Mouse (Mus musculus) forebrain, embryonic 13.5 days (tissue): ENCODE data around the gene Khnyn. TPM values are rescaled to one million over a fixed set of nuclear protein-coding genes. Genes with fewer than 3 reads are reported as not detected.

Experiments used
- ATAC-seq: fragments of 200-750 bp; cut with Nextera tagmentation; 2 replicates; pipeline ENCODE4 v1.8.0; 2017
- H3K27ac ChIP-seq: fragments of 300-500 bp; sonication (generic); 2 replicates; pipeline ENCODE4 v1.5.1; 2015; ENCODE audit warnings: inconsistent platforms, mild to moderate bottlenecking, moderate library complexity
- H3K27me3 ChIP-seq: fragments of 300-500 bp; sonication (generic); 2 replicates; pipeline ENCODE4 v1.6.1; 2015; ENCODE audit warnings: mild to moderate bottlenecking, inconsistent platforms
- H3K36me3 ChIP-seq: fragments of 300-500 bp; sonication (generic); 2 replicates; pipeline ENCODE4 v1.6.1; 2015; ENCODE audit warnings: mild to moderate bottlenecking, inconsistent platforms; ENCODE audit not compliant: poor library complexity, severe bottlenecking
- H3K4me1 ChIP-seq: fragments of 300-500 bp; sonication (generic); 2 replicates; pipeline ENCODE4 v1.6.1; 2015; ENCODE audit warnings: inconsistent platforms
- H3K4me2 ChIP-seq: fragments of 300-500 bp; sonication (generic); 2 replicates; pipeline ENCODE4 v1.6.1; 2015; ENCODE audit warnings: inconsistent platforms, mild to moderate bottlenecking, moderate library complexity
- H3K4me3 ChIP-seq: fragments of 300-500 bp; sonication (generic); 2 replicates; pipeline ENCODE4 v1.5.1; 2015; ENCODE audit warnings: mild to moderate bottlenecking, inconsistent platforms
- H3K9ac ChIP-seq: fragments of 300-500 bp; sonication (generic); 2 replicates; pipeline ENCODE4 v1.6.1; 2015; ENCODE audit warnings: mild to moderate bottlenecking, inconsistent platforms
- H3K9me3 ChIP-seq: fragments of 300-500 bp; sonication (generic); replicated peaks from 2 replicates; pipeline ENCODE4 v1.6.1; 2016; ENCODE audit warnings: inconsistent platforms
- WGBS: fragments of 180-500 bp; shearing (Covaris S2); methylation state at CpG from one replicate; pipeline ENCODE4 v1.1.7; 2015; 5-methylcytosine and 5-hydroxymethylcytosine counted together
- polyA plus RNA-seq: library from polyadenylated mRNA; unstranded; fragments of >200 nt; fragmentation: Nextera tagmentation; extraction: Ambion mirVana; gene quantifications from 2 replicates; pipeline ENCODE4 v1.2.1, GENCODE M21; 2015

Khnyn gene
- polyA plus RNA-seq, 1 experiment from 2014 or later, result 9.6 TPM

DNA sequence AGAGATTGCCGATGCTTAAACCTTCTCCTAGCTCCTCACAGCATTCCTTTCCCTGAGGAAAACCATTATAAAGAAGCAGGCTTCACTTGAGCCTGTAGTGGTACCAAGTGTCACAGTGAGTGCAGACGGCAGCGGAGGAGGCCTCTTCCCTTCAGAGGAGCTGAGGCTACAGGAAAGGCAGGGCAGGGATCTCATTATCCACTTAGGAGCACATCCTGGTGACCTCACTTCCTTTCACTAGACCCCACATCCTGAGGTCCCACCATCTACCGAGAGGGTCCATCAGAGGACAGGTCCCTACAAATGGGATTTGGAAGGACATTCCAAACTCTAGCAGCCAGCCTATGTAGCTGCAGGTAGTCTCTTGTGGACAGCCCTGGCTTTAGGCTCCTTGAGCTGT, 27.2 kb upstream of the Khnyn start:
- no peak for ATAC-seq
- H3K27me3 ChIP-seq, result no peaks in the 10 kb centered on the region
- H3K9me3 ChIP-seq, result no peaks in the 10 kb centered on the region
- no peak overlapping the region for H3K27ac ChIP-seq
- 0 out of 2 replicates have a peak, but pooled peaks cover 13% of the 10 kb centered on the region for H3K36me3 ChIP-seq
- 77% methylated on average over 4 of the region's 4 CpGs for WGBS
- H3K4me2 ChIP-seq, result peak overlapping the region; percentile 18
- no peak overlapping the region for H3K4me3 ChIP-seq
- H3K4me1 ChIP-seq, result peaks cover 72% of the 10 kb centered on the region
- H3K9ac ChIP-seq, result peak overlapping the region; percentile 30; the same call in 1 of the 2 replicates

DNA sequence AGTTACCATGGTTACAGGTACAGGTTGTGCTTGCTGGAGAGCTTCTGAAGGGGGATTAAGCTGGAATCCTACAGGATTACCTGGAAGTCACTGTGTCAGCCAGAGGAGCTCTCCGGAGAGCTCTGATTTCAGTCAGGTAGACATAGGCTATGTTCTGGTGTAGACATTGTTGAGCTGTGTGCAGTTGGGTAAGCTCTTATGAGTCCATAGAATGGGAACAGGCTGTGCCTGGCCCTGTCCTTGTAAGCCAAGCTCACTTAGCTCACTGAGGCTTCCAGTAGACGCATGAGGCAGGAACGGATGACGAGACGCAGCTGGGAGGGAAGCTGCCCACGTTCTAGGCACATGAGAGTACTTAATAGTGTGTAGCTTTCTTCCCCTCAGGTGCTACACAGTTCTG, 22.6 kb upstream of the Khnyn start:
- 74% methylated on average over 6 of the region's 6 CpGs for WGBS
- peaks cover 46% of the 10 kb centered on the region for H3K36me3 ChIP-seq
- ATAC-seq, result no peak
- no peak overlapping the region for H3K4me2 ChIP-seq
- peaks cover 41% of the 10 kb centered on the region for H3K4me1 ChIP-seq
- no peak overlapping the region for H3K4me3 ChIP-seq
- H3K27ac ChIP-seq, result no peak overlapping the region
- no peak overlapping the region for H3K9ac ChIP-seq
- H3K27me3 ChIP-seq, result no peaks in the 10 kb centered on the region
- H3K9me3 ChIP-seq, result no peaks in the 10 kb centered on the region

DNA sequence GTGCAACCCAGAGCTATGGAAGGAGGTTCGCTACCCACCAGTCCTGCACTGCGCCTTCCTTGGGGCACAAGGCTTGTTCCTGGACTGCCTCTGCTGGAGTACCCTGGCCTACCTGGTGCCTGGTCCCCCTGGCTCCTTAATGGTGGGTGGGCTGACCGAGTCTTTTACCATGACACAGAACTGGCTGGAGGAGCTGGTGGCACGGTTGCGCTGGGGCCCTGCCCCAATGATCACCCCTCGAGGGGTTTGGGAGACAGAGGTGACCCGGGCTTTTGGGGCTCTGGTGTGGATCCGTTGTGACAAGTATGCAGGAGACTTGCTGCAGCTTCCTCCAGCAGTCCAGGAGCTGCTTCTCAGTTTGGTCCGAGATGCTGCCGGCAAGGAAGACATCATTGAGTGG, 21.8 kb upstream of the Khnyn start:
- Histone ChIP-seq H3K4me3 (no peak overlapping the region), H3K27me3 (no peaks in the 10 kb centered on the region), H3K9me3 (no peaks in the 10 kb centered on the region), H3K4me1 (peaks cover 33% of the 10 kb centered on the region), H3K4me2 (no peak overlapping the region), H3K9ac (0 out of 2 replicates have a peak overlapping the region, but pooled peaks have one; percentile 8), H3K27ac (no peak overlapping the region), H3K36me3 (peaks cover 49% of the 10 kb centered on the region)
- WGBS, result 93% methylated on average over 10 of the region's 10 CpGs
- ATAC-seq, result no peak

DNA sequence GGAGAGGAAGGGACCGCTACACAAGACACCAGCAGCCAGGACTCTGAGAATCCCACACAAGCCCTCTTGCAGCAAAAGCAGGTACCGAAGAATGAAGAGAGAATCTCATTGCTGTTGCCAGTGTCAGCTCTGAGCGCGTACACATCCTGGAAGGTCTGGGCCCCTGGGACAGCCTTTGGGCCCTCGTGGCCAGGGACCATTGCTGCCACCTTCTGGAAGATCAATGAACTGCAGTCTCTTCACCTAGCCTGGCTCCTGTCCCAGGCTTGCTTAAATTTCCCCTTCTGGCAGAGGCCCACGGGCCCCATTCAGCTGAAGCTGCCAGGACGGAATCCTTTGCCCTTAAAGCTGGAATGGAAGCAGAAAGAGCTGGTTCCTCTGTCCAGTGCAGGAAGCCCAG, 21.0 kb upstream of the Khnyn start:
- WGBS, result 22% methylated on average over 7 of the region's 7 CpGs
- peaks cover 28% of the 10 kb centered on the region for H3K4me1 ChIP-seq
- H3K27ac ChIP-seq, result no peak overlapping the region
- no peak overlapping the region for H3K9ac ChIP-seq
- no peak overlapping the region for H3K4me2 ChIP-seq
- H3K9me3 ChIP-seq, result no peaks in the 10 kb centered on the region
- H3K4me3 ChIP-seq, result no peak overlapping the region
- H3K36me3 ChIP-seq, result peaks cover 51% of the 10 kb centered on the region
- H3K27me3 ChIP-seq, result no peaks in the 10 kb centered on the region
- ATAC-seq, result peak; percentile 72

DNA sequence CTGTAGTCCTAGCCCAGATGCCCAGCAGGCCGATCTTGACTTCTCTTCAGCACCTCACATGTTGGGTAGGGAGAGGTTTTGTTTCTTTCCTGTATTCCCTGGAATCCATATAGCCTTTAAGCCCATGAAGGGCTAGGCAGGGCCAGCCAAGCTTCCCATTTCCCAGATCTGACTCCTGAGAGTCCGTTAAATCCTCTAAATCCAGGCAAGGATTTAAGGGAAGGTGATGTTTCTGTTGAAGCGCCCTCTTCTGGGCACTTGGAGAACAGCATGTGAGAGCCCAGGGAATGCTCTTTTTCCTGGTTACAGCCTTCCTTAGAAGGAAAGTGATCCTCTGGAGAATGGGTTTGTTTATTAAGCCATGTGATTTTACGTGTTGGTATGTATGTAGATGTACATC, 17.8 kb upstream of the Khnyn start:
- Histone ChIP-seq H3K36me3 (peaks cover 77% of the 10 kb centered on the region), H3K4me2 (no peak overlapping the region), H3K9me3 (no peaks in the 10 kb centered on the region), H3K9ac (no peak overlapping the region), H3K27me3 (no peaks in the 10 kb centered on the region), H3K27ac (no peak overlapping the region), H3K4me3 (no peak overlapping the region), H3K4me1 (peaks cover 7% of the 10 kb centered on the region; the same call in 1 of the 2 replicates)
- ATAC-seq, result no peak
- WGBS, result 33% methylated on average over 4 of the region's 4 CpGs

DNA sequence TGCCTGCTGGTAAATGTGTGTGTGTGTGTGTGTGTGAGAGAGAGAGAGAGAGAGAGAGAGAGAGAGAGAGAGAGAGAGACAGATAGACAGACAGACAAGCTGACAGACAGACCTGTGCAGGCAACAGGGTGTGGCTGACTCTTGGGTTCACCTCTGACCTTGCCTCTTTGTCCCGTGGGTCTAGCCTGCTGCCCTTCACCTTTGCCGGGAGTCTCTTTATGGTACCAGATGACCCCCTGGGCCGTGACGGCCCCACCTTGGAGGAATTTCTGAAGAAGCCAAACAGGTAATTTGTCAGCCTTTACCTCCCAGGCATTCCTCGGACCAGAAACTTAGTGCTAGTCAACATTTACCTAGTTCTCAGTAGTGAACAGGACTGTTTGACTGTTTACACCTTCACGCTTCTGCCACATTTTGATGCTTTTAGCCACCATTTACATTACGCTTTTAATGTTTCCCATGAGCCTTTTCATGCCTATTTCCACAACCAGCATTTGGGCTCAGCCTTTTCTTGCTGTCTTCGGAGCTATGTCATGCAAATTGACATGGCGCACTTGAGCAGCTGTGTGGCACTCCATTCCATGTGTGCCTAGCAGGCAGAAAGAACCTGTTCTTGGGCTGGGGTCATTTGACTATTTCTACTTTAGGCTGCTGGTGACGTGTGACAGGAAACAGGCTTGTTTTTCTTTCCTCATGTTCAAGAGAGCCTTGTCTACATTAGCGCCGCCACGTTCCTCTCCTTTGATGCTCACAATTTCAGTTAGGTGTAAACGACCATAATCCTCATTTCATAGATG, 16.3 kb upstream of the Khnyn start:
- Histone ChIP-seq H3K4me1 (peaks cover 7% of the 10 kb centered on the region), H3K27me3 (no peaks in the 10 kb centered on the region), H3K9ac (no peak overlapping the region), H3K36me3 (peaks cover 89% of the 10 kb centered on the region), H3K27ac (no peak overlapping the region), H3K9me3 (no peaks in the 10 kb centered on the region), H3K4me3 (no peak overlapping the region), H3K4me2 (no peak overlapping the region)
- no peak for ATAC-seq
- WGBS, result 90% methylated on average over 14 of the region's 14 CpGs

DNA sequence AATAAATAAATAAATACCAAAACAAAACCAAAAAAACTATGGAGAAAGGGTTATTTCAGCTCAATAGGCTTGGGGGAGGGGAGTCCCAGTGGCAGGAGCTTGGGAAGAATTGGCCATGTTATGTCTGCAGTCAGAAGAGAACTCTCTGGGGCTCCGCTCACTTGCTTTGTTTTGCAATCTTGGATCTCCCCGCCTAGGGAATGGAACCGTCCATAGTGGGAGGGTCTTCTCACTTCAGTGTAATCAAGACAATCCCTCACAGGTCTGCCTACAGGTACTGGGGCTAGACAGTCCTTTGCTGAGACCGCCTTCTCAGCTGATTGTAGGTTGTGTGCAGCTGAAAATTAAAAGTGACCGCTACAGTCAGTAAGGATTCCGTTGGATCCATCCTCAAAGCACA, 15.2 kb upstream of the Khnyn start:
- Histone ChIP-seq H3K4me2 (no peak overlapping the region), H3K27me3 (no peaks in the 10 kb centered on the region), H3K4me1 (peaks cover 8% of the 10 kb centered on the region), H3K9me3 (no peaks in the 10 kb centered on the region), H3K4me3 (no peak overlapping the region), H3K36me3 (peaks cover 80% of the 10 kb centered on the region), H3K27ac (no peak overlapping the region), H3K9ac (no peak overlapping the region)
- no peak for ATAC-seq
- 97% methylated on average over 6 of the region's 6 CpGs for WGBS

DNA sequence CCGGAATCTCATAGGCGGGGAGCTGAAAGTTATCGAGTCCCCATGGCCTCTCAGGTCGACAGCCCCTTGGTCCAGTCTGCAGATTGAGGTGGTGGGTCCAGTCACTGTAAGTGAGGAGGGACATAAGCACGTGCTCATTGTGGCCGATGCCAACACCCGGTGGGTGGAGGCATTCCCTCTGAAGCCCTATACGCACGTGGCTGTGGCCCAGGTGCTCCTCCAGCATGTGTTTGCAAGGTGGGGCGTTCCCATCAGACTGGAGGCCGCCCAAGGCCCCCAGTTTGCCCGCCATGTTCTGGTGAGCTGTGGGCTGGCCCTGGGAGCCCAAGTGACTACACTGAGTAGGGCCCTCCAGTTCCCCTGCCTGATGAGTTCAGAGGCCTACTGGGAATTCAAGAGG, 12.7 kb upstream of the Khnyn start:
- Histone ChIP-seq H3K9me3 (no peaks in the 10 kb centered on the region), H3K9ac (no peak overlapping the region), H3K4me3 (no peak overlapping the region), H3K27ac (no peak overlapping the region), H3K27me3 (no peaks in the 10 kb centered on the region), H3K4me1 (peaks cover 8% of the 10 kb centered on the region), H3K36me3 (peaks cover 56% of the 10 kb centered on the region), H3K4me2 (no peak overlapping the region)
- WGBS, result 93% methylated on average over 12 of the region's 12 CpGs
- no peak for ATAC-seq

DNA sequence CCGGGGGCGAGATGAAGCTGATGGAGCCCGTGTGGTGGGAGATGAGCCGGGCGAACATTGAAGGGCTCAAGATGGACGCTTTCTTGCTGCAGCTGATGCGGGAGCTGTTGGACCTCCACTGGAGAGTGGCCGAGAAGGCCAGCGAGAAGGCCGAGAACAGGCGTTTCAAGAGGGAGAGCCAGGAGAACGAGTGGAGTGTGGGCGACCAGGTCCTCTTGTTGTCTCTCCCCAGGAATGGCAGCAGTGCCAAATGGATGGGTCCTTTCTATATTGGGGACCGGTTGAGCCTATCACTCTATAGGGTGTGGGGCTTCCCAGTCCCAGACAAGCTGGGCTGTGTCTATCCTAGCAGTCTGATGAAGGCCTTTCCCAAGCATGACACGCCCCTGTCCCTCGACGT, 12.2 kb upstream of the Khnyn start:
- 91% methylated on average over 17 of the region's 17 CpGs for WGBS
- Histone ChIP-seq H3K4me2 (no peak overlapping the region), H3K36me3 (peaks cover 56% of the 10 kb centered on the region), H3K27me3 (no peaks in the 10 kb centered on the region), H3K4me3 (no peak overlapping the region), H3K9ac (no peak overlapping the region), H3K27ac (no peak overlapping the region), H3K4me1 (peaks cover 8% of the 10 kb centered on the region), H3K9me3 (no peaks in the 10 kb centered on the region)
- no peak for ATAC-seq

DNA sequence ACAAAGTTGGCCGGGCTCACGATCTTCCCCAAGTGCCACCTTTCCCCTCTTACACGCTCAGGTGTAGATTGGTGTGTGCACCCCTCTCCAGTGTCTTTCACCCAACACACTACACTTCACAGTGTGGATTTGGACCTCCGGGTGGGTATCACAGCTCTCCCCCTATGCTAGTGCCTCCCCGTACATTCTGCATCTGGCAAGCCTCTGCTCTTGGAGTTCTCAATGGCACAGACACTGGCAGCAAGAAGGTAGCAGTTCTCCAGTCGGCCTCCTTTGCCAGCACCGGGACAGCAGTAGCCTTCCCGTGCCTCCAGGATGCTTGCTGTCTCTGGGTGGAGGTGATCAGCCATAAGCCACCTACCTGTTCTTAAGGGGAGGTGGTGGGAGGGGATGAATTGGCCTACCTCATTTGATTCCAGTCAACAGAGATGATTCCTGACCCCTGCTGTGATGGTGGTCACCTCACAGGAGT, 11.5 kb upstream of the Khnyn start:
- Histone ChIP-seq H3K4me2 (peak overlapping the region; percentile 49), H3K4me1 (peaks cover 8% of the 10 kb centered on the region), H3K9me3 (no peaks in the 10 kb centered on the region), H3K9ac (peak overlapping the region; percentile 3), H3K4me3 (no peak overlapping the region), H3K27ac (no peak overlapping the region), H3K27me3 (no peaks in the 10 kb centered on the region), H3K36me3 (peaks cover 48% of the 10 kb centered on the region)
- peak; percentile 3; the same call in 1 of the 2 replicates for ATAC-seq
- 82% methylated on average over 8 of the region's 8 CpGs for WGBS

DNA sequence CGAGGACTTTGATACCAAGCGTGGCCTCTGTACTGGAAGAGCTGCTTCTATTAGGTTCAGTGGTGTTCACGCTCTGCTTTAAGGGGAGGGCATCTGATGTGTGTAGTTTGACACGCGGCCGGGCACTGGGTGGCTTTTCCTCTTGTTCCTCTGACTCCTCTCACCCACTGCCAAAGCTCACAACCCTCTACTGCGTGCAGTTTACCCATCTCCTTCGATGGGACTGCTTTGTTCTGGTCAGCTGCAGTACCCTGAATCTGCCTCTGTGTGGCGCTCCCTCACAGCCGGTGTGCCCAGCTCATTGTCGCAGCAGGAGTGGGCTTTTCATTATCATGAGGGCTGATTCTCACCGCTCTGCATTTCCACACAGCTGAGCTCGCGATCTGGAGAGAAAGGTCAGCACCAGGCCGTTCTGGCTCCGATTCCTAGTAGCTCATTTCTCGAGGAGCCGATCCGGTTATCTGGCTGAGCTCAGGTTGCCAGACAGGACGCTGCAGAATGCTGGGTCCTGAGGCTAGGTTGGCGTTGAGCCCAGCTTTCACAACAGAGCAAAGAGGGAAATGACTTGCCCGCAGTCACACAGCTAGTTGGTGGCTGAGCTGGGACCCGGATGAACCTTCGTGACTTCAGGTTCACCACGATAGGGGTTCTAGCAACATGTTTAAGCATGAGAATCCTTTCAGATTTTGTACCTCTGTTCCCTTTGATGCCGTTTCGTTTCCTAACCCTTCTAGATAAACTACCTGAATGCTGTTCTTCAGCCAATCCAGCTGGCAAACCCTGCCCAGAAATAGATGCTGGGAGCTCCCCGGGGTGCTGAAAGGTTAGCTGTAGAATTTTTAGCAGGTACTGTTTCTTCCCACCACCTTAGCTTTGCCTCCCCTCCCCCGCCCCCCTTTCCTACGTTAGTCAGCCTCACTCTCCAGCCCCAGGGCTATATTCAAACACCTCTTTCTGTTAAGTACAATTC, 10.7 kb upstream of the Khnyn start:
- peaks cover 41% of the 10 kb centered on the region for H3K36me3 ChIP-seq
- no peaks in the 10 kb centered on the region for H3K27me3 ChIP-seq
- WGBS, result 15% methylated on average over 30 of the region's 30 CpGs
- peak overlapping the region; percentile 19; the same call in 1 of the 2 replicates for H3K4me3 ChIP-seq
- no peaks in the 10 kb centered on the region for H3K9me3 ChIP-seq
- H3K9ac ChIP-seq, result peak overlapping the region; percentile 3
- H3K4me1 ChIP-seq, result peaks cover 8% of the 10 kb centered on the region
- peak overlapping the region; percentile 49 for H3K4me2 ChIP-seq
- ATAC-seq, result peak; percentile 68
- no peak overlapping the region; the same call in none of the 2 replicates for H3K27ac ChIP-seq
